Mouse (Mus musculus): ENCODE data around the gene Slc39a11. TPM values are rescaled to one million over a fixed set of nuclear protein-coding genes. Genes with fewer than 3 reads are reported as not detected.

Slc39a11 gene
- polyA plus RNA-seq, 1 experiment from 2014 or later, result 32.3 TPM

DNA sequence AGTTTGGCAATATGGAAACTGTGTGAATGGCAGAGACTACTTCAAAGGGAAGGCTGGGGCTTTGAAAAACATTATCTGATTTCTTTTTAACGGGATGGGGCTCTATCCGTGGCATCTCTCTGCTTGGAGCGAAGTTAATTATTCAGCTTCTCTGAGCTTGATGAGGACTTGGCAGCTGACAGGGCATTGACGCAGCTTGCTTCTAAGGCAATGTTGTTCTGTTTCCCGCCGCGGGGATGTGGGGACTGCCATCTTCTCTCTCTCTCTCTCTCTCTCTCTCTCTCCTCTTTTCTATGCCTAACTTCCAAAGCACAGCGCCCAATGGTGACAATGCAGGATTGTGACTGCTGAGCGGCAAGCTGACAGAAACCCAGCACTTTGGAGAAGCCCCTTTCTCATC lies 172.3 kb downstream of the Slc39a11 start:
- H3K9ac ChIP-seq, result no peak overlapping the region
- H3K9me3 ChIP-seq (replicated peaks), result no peaks in the 10 kb centered on the region
- no peaks in the 10 kb centered on the region for H3K27me3 ChIP-seq
- no peak overlapping the region; the same call in 1 of the 2 replicates for H3K27ac ChIP-seq
- WGBS, result 72% methylated on average over 9 of the region's 9 CpGs
- ATAC-seq (ENCODE audit: low FRiP score), result no peak
- peaks cover 23% of the 10 kb centered on the region for H3K4me1 ChIP-seq
- no peaks in the 10 kb centered on the region for H3K36me3 ChIP-seq
- H3K4me2 ChIP-seq (replicated peaks), result no peak overlapping the region
- H3K4me3 ChIP-seq, result no peak overlapping the region

DNA sequence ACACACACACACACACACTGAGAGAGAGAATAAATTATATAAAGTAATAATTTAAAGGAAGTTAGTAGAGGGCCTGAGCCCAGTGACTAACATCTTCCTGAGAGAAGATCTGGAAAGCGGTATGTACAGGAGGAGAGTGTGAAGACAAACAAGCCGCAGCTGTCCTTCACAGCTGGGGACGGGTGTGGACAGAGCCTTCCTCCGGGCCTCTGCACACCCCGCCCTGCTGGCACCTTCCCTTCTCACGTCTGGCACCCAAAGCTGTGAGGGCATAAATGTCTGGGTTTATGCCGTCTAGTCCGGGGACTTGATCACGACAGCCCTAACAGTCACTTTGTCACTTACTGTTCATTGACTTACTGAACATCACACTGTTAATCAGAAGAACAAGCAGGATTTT lies 173.2 kb downstream of the Slc39a11 start:
- no peak overlapping the region for H3K9ac ChIP-seq
- ATAC-seq (ENCODE audit: low FRiP score), result no peak
- H3K9me3 ChIP-seq (replicated peaks), result no peaks in the 10 kb centered on the region
- no peaks in the 10 kb centered on the region for H3K36me3 ChIP-seq
- no peak overlapping the region for H3K27ac ChIP-seq
- no peaks in the 10 kb centered on the region for H3K27me3 ChIP-seq
- H3K4me1 ChIP-seq, result peaks cover 23% of the 10 kb centered on the region
- H3K4me3 ChIP-seq, result no peak overlapping the region
- 81% methylated on average over 9 of the region's 9 CpGs for WGBS
- no peak overlapping the region for H3K4me2 ChIP-seq (replicated peaks)

DNA sequence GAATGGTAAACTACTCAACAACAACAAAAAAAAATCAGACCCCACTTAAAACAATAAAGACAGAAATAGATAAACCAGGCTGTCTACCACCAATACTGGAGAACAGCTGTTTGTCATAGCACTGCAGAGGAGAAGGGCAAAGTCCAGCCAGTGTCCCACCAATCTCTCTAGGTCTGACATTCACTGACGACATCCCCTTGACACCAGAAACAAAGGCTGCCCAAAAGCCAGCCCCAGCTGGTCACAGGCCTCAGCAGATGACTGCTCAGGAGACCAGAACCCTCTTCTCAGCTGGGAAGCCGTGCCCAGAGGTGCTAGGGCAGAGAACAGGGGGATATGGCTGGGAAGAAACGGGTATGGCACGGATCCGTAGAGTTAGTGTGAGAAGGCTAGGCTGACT lies 174.4 kb downstream of the Slc39a11 start:
- whole genome bisulfite sequencing, result 66% methylated on average over 5 of the region's 5 CpGs
- no peak overlapping the region for H3K4me2 ChIP-seq (replicated peaks)
- ATAC-seq (ENCODE audit: low FRiP score), result no peak
- no peaks in the 10 kb centered on the region for H3K27me3 ChIP-seq
- H3K4me3 ChIP-seq, result no peak overlapping the region
- no peaks in the 10 kb centered on the region for H3K36me3 ChIP-seq
- H3K27ac ChIP-seq, result no peak overlapping the region
- no peaks in the 10 kb centered on the region for H3K9me3 ChIP-seq (replicated peaks)
- H3K4me1 ChIP-seq, result peaks cover 32% of the 10 kb centered on the region
- no peak overlapping the region for H3K9ac ChIP-seq

DNA sequence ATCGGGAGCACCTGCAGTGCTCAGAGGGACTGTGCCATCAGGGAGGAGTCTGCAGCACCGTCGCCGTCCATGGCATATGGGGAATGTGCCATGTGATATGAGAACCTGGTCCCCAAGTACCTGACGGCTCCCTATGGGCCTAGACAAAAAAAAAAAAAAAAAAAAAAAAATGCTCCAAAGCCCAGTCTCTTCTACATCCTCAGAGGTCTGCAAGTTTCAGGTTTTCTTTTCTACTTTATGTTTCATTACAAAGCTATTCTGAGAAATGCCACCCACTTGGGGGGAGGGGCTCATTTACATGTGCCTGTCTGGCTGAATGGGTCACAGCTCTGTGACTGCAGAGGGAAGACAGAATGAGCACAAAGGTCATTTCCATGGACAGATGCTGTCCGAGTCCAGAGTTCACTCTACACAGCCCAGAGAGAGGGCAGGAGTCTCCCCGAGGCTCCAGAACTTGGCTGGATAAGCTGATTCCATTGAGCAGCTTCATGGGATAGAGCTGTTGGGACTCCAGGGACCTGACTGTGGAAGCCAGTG lies 175.8 kb downstream of the Slc39a11 start:
- H3K9ac ChIP-seq, result 0 out of 2 replicates have a peak overlapping the region, but pooled peaks have one; percentile 18
- ATAC-seq (ENCODE audit: low FRiP score), result no peak
- peaks cover 41% of the 10 kb centered on the region for H3K4me1 ChIP-seq
- no peak overlapping the region for H3K4me2 ChIP-seq (replicated peaks)
- no peak overlapping the region for H3K4me3 ChIP-seq
- no peaks in the 10 kb centered on the region for H3K36me3 ChIP-seq
- H3K27me3 ChIP-seq, result no peaks in the 10 kb centered on the region
- H3K9me3 ChIP-seq (replicated peaks), result no peaks in the 10 kb centered on the region
- WGBS, result 50% methylated on average over 7 of the region's 7 CpGs
- H3K27ac ChIP-seq, result no peak overlapping the region

DNA sequence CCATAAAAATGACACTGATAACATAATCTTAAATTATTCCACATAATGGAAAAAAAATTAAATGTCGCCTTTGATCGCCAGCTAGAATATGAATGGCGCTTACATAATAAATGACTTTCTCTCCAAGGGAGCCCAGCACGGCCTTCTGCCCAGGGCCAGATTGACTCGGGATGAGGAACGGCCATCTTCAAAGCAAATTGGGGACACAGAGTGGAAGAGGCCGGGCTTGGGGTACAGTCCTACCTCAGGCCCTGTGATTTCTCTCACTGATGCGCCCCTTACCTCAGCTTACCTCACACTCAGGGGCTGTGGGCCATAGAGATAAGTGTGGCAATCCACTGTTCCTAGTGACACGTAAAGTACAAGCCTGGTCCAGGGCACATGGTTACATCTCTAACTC lies 177.9 kb downstream of the Slc39a11 start:
- Histone ChIP-seq H3K4me2 (replicated peaks) (no peak overlapping the region), H3K27me3 (no peaks in the 10 kb centered on the region), H3K27ac (no peak overlapping the region), H3K4me3 (no peak overlapping the region), H3K36me3 (no peaks in the 10 kb centered on the region), H3K9ac (no peak overlapping the region), H3K9me3 (replicated peaks) (no peaks in the 10 kb centered on the region), H3K4me1 (peaks cover 55% of the 10 kb centered on the region)
- WGBS, result 81% methylated on average over 9 of the region's 9 CpGs
- ATAC-seq (ENCODE audit: low FRiP score), result no peak

DNA sequence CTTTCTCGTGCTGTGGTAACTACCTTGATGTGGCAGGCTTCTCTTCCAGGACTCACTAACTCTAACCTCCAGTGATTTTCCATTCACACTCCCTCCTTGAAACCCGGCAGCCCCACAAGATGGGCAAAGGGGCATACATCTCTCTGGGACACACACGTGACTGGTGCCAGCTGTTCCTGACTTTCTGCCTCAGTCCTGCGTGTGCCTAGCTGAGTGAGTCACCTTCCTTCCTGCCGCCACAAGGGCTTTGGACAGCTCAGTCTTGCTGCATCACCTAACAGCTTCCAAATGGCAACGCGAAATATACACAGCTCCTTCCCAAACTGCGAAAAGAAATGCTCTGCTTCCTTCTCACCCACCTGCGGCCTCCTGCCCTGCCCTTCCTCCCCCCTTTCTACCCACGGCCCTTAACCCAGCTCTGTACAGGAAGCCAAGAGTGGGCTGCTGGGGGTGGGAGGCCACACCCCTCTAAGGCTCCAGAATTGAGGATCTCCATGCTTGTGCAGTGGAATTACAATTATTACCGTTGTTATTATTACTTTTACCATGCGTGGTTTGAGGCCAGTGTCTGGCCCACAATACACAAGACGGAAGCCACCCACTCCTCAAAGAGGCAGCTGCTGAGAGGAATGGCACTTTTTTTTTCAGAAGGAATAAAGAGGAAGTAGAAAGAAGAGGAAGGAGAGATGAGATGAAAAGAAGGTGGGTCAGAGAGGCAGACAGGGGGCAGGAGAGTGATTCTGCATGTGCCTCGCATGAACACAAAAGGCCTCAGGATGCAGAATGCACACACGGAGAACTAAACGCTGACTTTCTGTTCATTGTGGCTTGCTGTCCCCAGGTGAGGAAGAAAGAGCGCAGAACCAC lies 179.7 kb downstream of the Slc39a11 start:
- 0 out of 2 replicates have a peak overlapping the region, but pooled peaks have one; percentile 27 for H3K9ac ChIP-seq
- H3K4me2 ChIP-seq (replicated peaks), result no peak overlapping the region
- ATAC-seq (ENCODE audit: low FRiP score), result no peak
- no peaks in the 10 kb centered on the region for H3K36me3 ChIP-seq
- no peak overlapping the region for H3K4me3 ChIP-seq
- no peak overlapping the region for H3K27ac ChIP-seq
- no peaks in the 10 kb centered on the region for H3K27me3 ChIP-seq
- 78% methylated on average over 17 of the region's 17 CpGs for WGBS
- H3K4me1 ChIP-seq, result peaks cover 55% of the 10 kb centered on the region
- no peaks in the 10 kb centered on the region for H3K9me3 ChIP-seq (replicated peaks)

DNA sequence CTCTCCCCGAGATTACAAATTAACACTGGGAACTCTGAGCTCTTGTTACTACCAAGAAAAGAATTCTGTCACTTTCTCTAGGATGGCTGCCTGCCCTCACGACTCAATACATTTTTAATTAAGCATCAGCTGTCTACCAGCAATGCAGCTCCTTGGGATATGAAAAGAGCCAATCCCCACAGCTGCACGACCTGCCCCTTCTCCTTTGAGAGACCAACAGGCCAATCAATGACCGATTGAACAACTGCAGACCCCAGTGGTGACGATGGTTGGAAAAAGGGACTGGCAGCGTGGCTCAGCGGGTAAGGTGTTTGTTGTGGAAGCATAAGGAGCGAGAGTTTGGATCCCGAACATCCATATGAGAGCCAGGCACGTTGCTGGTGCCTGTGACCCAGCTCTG lies 181.9 kb downstream of the Slc39a11 start:
- no peak overlapping the region; the same call in 1 of the 2 replicates for H3K4me2 ChIP-seq (replicated peaks)
- peaks cover 43% of the 10 kb centered on the region for H3K4me1 ChIP-seq
- H3K36me3 ChIP-seq, result no peaks in the 10 kb centered on the region
- peak; percentile 57 for ATAC-seq (ENCODE audit: low FRiP score)
- peak overlapping the region; percentile 91 for H3K27ac ChIP-seq
- no peak overlapping the region for H3K4me3 ChIP-seq
- no peaks in the 10 kb centered on the region for H3K9me3 ChIP-seq (replicated peaks)
- H3K27me3 ChIP-seq, result no peaks in the 10 kb centered on the region
- H3K9ac ChIP-seq, result no peak overlapping the region
- 33% methylated on average over 10 of the region's 10 CpGs for WGBS

DNA sequence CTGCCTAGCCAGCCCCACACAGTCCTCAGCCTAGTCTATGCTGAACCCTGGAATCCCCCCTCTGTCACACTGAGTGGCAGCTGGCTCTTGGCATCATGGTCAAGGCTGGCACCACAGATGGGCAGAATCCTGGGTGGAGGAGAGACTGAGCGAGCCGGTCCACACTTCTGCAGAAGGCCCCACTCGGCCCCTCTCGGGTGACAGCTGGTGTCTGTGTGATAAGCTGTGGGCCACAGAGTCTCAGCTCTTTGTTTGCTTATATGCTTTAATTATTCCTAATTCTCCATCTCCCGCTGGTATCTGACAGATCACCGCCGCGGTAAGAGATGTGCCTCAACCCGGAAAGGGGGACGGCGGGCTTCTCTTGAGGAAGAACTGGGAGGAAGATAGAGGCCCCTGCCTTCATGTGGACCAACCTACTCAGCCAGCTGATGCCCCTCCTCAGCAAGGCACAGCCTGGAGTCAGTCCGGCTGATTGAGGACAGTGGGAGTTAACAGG lies 182.5 kb downstream of the Slc39a11 start:
- 34% methylated on average over 12 of the region's 12 CpGs for WGBS
- Histone ChIP-seq H3K4me2 (replicated peaks) (no peak overlapping the region; the same call in 1 of the 2 replicates), H3K36me3 (no peaks in the 10 kb centered on the region), H3K9ac (no peak overlapping the region), H3K4me1 (peaks cover 43% of the 10 kb centered on the region), H3K9me3 (replicated peaks) (no peaks in the 10 kb centered on the region), H3K4me3 (no peak overlapping the region), H3K27me3 (no peaks in the 10 kb centered on the region), H3K27ac (peak overlapping the region; percentile 91)
- peak; percentile 68 for ATAC-seq (ENCODE audit: low FRiP score)

DNA sequence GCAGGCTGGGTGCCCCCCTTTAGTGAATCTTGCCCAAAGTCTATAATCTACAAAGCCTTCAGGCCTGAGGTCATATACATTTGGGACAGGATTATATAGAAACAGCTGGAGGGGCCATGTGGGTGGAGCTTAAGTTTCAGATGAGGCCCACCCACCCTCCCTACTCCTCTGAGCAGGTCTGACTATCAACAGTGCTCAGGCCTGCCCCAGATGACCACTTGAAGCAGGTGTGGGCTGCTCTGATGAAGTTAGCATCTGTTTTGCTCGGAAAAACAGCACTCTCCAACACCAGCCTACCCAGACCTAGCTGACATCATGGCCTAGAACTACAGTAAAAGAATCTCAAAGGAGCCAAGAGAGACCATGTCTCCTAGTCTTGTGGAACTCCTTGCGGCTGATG lies 189.8 kb downstream of the Slc39a11 start:
- Histone ChIP-seq H3K4me2 (replicated peaks) (no peak overlapping the region), H3K36me3 (peaks cover 3% of the 10 kb centered on the region; the same call in 1 of the 2 replicates), H3K27me3 (no peaks in the 10 kb centered on the region), H3K9me3 (replicated peaks) (peaks cover 5% of the 10 kb centered on the region), H3K9ac (no peak overlapping the region), H3K4me3 (no peak overlapping the region), H3K27ac (no peak overlapping the region), H3K4me1 (peaks cover 6% of the 10 kb centered on the region)
- WGBS, result 84% methylated on average over 2 of the region's 2 CpGs
- no peak for ATAC-seq (ENCODE audit: low FRiP score)

DNA sequence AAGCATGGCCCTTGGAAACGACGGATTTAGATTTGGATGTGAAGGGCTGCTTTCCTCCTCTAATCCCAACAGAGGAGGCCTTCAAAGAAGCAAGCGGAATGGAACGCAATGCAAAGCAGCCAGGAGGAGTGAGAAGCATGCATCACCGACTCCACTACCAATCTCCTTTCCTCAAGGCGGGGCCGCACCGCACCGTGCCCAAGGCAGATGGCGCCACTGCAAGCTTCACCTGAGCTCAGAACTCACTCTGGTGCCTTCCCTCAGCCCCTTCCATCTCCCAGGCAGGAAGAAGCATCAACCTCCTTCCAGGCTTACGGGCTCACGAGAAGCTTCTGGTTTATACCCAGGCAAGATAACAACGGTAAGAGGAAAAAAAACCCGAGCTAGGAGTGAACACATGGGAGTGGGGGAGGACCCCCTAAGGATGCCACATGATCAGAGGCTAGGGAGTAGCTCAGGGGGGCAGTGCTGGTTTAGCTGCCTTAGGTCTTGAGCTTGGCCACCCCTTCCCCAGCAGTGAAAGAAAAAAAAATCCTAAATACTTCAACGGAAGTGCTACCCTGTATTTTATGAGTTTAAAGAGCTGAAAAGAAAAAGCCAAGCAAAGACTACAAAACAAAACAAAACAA lies 191.2 kb downstream of the Slc39a11 start:
- peaks cover 5% of the 10 kb centered on the region for H3K9me3 ChIP-seq (replicated peaks)
- no peaks in the 10 kb centered on the region for H3K27me3 ChIP-seq
- H3K27ac ChIP-seq, result no peak overlapping the region
- H3K4me3 ChIP-seq, result no peak overlapping the region
- no peak overlapping the region for H3K4me2 ChIP-seq (replicated peaks)
- peaks cover 8% of the 10 kb centered on the region for H3K4me1 ChIP-seq
- ATAC-seq (ENCODE audit: low FRiP score), result no peak
- no peak overlapping the region for H3K9ac ChIP-seq
- WGBS, result 70% methylated on average over 15 of the region's 15 CpGs
- peaks cover 3% of the 10 kb centered on the region; the same call in 1 of the 2 replicates for H3K36me3 ChIP-seq

DNA sequence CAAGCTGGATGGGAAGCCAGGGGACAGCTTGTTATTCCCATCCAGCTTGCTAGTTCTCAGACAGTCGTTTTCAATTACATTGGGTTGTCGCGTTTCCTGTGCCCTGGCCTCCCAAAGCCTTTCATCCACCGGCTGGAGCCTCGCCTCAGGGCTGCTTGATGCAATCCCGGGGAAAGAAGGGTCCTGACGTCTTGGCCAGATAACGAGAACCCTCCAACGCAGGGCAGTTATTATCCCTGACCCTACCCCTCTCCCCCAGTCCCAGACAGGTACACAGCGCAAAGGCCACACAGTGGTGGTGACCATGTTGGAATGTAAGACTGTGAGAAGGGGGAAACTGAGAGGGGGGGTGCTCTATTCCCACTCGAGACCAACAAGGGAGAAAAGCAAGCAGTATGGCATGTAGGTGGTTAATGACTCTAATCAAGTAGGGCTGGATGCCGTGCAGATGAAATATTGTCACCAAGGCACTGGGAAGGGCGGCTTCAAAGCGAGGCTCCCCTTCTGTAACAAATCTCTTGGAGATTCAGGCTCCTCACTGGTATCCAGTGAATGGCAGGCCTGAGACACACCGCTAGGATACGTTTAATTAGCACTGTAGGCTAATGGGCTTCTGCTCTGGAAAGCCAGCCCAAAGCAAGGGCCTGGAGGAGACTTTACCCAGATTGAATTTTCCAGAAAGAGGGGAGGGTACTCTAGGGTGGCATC lies 196.9 kb downstream of the Slc39a11 start:
- peaks cover 29% of the 10 kb centered on the region for H3K4me1 ChIP-seq
- H3K27me3 ChIP-seq, result no peaks in the 10 kb centered on the region
- no peak overlapping the region for H3K9ac ChIP-seq
- no peak overlapping the region for H3K4me2 ChIP-seq (replicated peaks)
- H3K36me3 ChIP-seq, result peaks cover 3% of the 10 kb centered on the region; the same call in 1 of the 2 replicates
- peak overlapping the region; percentile 67 for H3K27ac ChIP-seq
- peak; percentile 67 for ATAC-seq (ENCODE audit: low FRiP score)
- H3K4me3 ChIP-seq, result no peak overlapping the region
- H3K9me3 ChIP-seq (replicated peaks), result peaks cover 5% of the 10 kb centered on the region
- WGBS, result 41% methylated on average over 16 of the region's 16 CpGs

DNA sequence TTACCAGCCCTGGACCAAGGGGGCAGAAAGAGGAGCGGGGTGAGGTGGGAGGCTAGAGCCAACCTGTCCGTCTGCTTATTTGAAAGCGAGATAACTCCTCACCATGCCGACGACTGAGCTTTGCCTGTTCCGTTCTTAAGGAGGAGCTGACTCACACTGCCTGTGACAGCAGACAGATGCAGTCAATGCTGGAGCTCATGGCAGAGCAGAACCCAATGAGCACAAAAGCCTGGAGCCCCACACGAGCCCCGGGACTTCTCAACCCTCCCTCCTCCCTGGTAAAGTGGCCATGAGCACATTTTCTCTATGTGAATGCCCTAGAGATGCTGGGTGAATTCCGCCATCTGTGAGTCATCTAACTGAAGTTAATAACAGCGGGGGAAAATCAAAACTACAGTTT lies 198.6 kb downstream of the Slc39a11 start:
- H3K9me3 ChIP-seq (replicated peaks), result peaks cover 4% of the 10 kb centered on the region
- H3K4me3 ChIP-seq, result no peak overlapping the region
- H3K27me3 ChIP-seq, result no peaks in the 10 kb centered on the region
- ATAC-seq (ENCODE audit: low FRiP score), result no peak
- WGBS, result 74% methylated on average over 10 of the region's 10 CpGs
- peaks cover 2% of the 10 kb centered on the region; the same call in 1 of the 2 replicates for H3K36me3 ChIP-seq
- no peak overlapping the region for H3K27ac ChIP-seq
- no peak overlapping the region for H3K4me2 ChIP-seq (replicated peaks)
- H3K9ac ChIP-seq, result no peak overlapping the region
- peaks cover 29% of the 10 kb centered on the region for H3K4me1 ChIP-seq

Data from hindbrain, embryonic 12.5 days (tissue).